Mouse (Mus musculus) right cerebral cortex, adult 2 months (tissue): ENCODE measurements around the gene Mettl15.
A peak's percentile ranks its signal among the peaks of the same experiment; 100 is the strongest.
"Not testable (repeated sequence)": the region's sequence is repeated elsewhere in the genome, so short reads cannot be mapped to it uniquely, and the experiment has no call there.

Source experiments
- DNase-seq, 2 experiments: peaks; one replicate each; pipeline ENCODE4 v3.0.0; 2021 to 2022; ENCODE audit warnings: low spot score in 2 of 2

The Mettl15 gene

GRCm38 (mm10) chr2:109280600-109281340, at the start of gene Mettl15, which contains the start of gene Kif18a:
Gene Mettl15 (minus strand): TSS chr2:109280748.
Gene Kif18a (plus strand): TSS chr2:109280738.
- peak; percentile 96 to 97 for DNase-seq

GRCm38 (mm10) chr2:109311369-109311768, 30.8 kb upstream of the Mettl15 start:
- DNase-seq, result no peak

GRCm38 (mm10) chr2:109303638-109304037, 23.1 kb upstream of the Mettl15 start:
- no peak for DNase-seq

- no peak for DNase-seq
Observed at GRCm38 (mm10) chr2:109302234-109302633, 21.7 kb upstream of the Mettl15 start.

GRCm38 (mm10) chr2:109298160-109298559, 17.6 kb upstream of the Mettl15 start:
- DNase-seq, result no peak

GRCm38 (mm10) chr2:109296264-109296663, 15.7 kb upstream of the Mettl15 start:
- DNase-seq, result no peak

- no peak for DNase-seq
Observed at GRCm38 (mm10) chr2:109289327-109289726, 8.8 kb upstream of the Mettl15 start.

GRCm38 (mm10) chr2:109284121-109284520, 3.6 kb upstream of the Mettl15 start:
- DNase-seq, result no peak

GRCm38 (mm10) chr2:109281341-109281690, 768 bp upstream of the Mettl15 start:
- DNase-seq, result no peak

GRCm38 (mm10) chr2:109280272-109280599, 312 bp downstream of the Mettl15 start:
- DNase-seq, result no peak

GRCm38 (mm10) chr2:109278036-109278435, 2.5 kb downstream of the Mettl15 start:
- DNase-seq, result peak; percentile 25 to 28

- DNase-seq, result no peak
Observed at GRCm38 (mm10) chr2:109277593-109277992, 3.0 kb downstream of the Mettl15 start.

GRCm38 (mm10) chr2:109273098-109273497, 7.5 kb downstream of the Mettl15 start:
- DNase-seq, result no peak

- no peak for DNase-seq
Observed at GRCm38 (mm10) chr2:109262779-109263178, 17.8 kb downstream of the Mettl15 start.

- peak in 1 of 2 experiments; percentile 10 for DNase-seq
Observed at GRCm38 (mm10) chr2:109241947-109242346, 38.6 kb downstream of the Mettl15 start.

- DNase-seq, result no peak
Observed at GRCm38 (mm10) chr2:109235741-109236140, 44.8 kb downstream of the Mettl15 start.

GRCm38 (mm10) chr2:109233876-109234275, 46.7 kb downstream of the Mettl15 start:
- DNase-seq, result no peak

- no peak for DNase-seq
Observed at GRCm38 (mm10) chr2:109230443-109230842, 50.1 kb downstream of the Mettl15 start.

GRCm38 (mm10) chr2:109227196-109227595, 53.4 kb downstream of the Mettl15 start:
- DNase-seq, result no peak

- DNase-seq, result no peak
Observed at GRCm38 (mm10) chr2:109221470-109221869, 59.1 kb downstream of the Mettl15 start.

GRCm38 (mm10) chr2:109216678-109217077, 63.9 kb downstream of the Mettl15 start:
- not testable (repeated sequence) for DNase-seq

GRCm38 (mm10) chr2:109210641-109211040, 69.9 kb downstream of the Mettl15 start:
- DNase-seq, result not testable (repeated sequence)

GRCm38 (mm10) chr2:109208032-109208431, 72.5 kb downstream of the Mettl15 start:
- peak in 1 of 2 experiments; percentile 16 for DNase-seq

GRCm38 (mm10) chr2:109182993-109183392, 97.6 kb downstream of the Mettl15 start:
- DNase-seq, result no peak
